Mouse (Mus musculus): ENCODE results near the gene Klk1b21. TPM values are rescaled to one million over a fixed set of nuclear protein-coding genes. Genes with fewer than 3 reads are reported as not detected.

Gene Klk1b21
- not detected for polyA plus RNA-seq (2012; fragmentation: generic; extraction: Trizol)

GRCm38 (mm10) chr7:44102028-44102427, at the start of gene Klk1b21:
TSS of gene Klk1b21 (plus strand) at chr7:44102328.

GRCm38 (mm10) chr7:44112373-44112772, 10.2 kb downstream of the Klk1b21 start, which contains the start of gene Klk1b22:
TSS of gene Klk1b22 (plus strand) at chr7:44112673.

GRCm38 (mm10) chr7:44136467-44136866, 34.3 kb downstream of the Klk1b21 start, which contains the start of gene Klk1b16:
TSS of gene Klk1b16 (plus strand) at chr7:44136767.

Other genes with a start within 250 kb of the Klk1b21 start
- gene Klk4, start 221.2 kb upstream of the Klk1b21 start, polyA plus RNA-seq (2012; fragmentation: generic; extraction: Trizol) = not detected
- not detected for gene Klk15, start 168.6 kb upstream of the Klk1b21 start, polyA plus RNA-seq (2012; fragmentation: generic; extraction: Trizol)
- not detected for gene Klk1b8, start 151.7 kb upstream of the Klk1b21 start, polyA plus RNA-seq (2012; fragmentation: generic; extraction: Trizol)
- not detected for gene Klk1b1, start 135.6 kb upstream of the Klk1b21 start, polyA plus RNA-seq (2012; fragmentation: generic; extraction: Trizol)
- gene Klk1b9, start 126.3 kb upstream of the Klk1b21 start, polyA plus RNA-seq (2012; fragmentation: generic; extraction: Trizol) = not detected
- not detected for gene Klk1b11, start 106.5 kb upstream of the Klk1b21 start, polyA plus RNA-seq (2012; fragmentation: generic; extraction: Trizol)
- gene Klk1b26, start 90.2 kb upstream of the Klk1b21 start, polyA plus RNA-seq (2012; fragmentation: generic; extraction: Trizol) = not detected
- gene Klk1b27, start 50.0 kb upstream of the Klk1b21 start, polyA plus RNA-seq (2012; fragmentation: generic; extraction: Trizol) = not detected
- gene Klk1b22, start 10.3 kb downstream of the Klk1b21 start, polyA plus RNA-seq (2012; fragmentation: generic; extraction: Trizol) = under 1 TPM in 1 of 2 experiments, not detected in 1; 0.44 TPM
- gene Klk1b16, start 34.4 kb downstream of the Klk1b21 start, polyA plus RNA-seq (2012; fragmentation: generic; extraction: Trizol) = not detected
- under 1 TPM in 1 of 2 experiments, not detected in 1; 0.08 TPM for gene Klk1b24, start 85.9 kb downstream of the Klk1b21 start, polyA plus RNA-seq (2012; fragmentation: generic; extraction: Trizol)
- gene Klk1b3, start 95.9 kb downstream of the Klk1b21 start, polyA plus RNA-seq (2012; fragmentation: generic; extraction: Trizol) = not detected
- not detected for gene Klk1b4, start 105.1 kb downstream of the Klk1b21 start, polyA plus RNA-seq (2012; fragmentation: generic; extraction: Trizol)
- not detected for gene Klk1b5, start 113.6 kb downstream of the Klk1b21 start, polyA plus RNA-seq (2012; fragmentation: generic; extraction: Trizol)
- not detected for gene Klk1, start 123.0 kb downstream of the Klk1b21 start, polyA plus RNA-seq (2012; fragmentation: generic; extraction: Trizol)
- gene Gm36864, start 133.8 kb downstream of the Klk1b21 start, polyA plus RNA-seq (2012; fragmentation: generic; extraction: Trizol) = not detected
- under 1 TPM; 0.89 to 0.97 TPM for gene 1700028J19Rik, start 144.4 kb downstream of the Klk1b21 start, polyA plus RNA-seq (2012; fragmentation: generic; extraction: Trizol)
- gene 2410002F23Rik, start 144.4 kb downstream of the Klk1b21 start, polyA plus RNA-seq (2012; fragmentation: generic; extraction: Trizol) = 10 to 100 TPM; 21.2 to 41.3 TPM
- under 1 TPM in 1 of 2 experiments, not detected in 1; 0.04 TPM for gene Acp4, start 155.1 kb downstream of the Klk1b21 start, polyA plus RNA-seq (2012; fragmentation: generic; extraction: Trizol)
- gene Gm15517, start 159.1 kb downstream of the Klk1b21 start, polyA plus RNA-seq (2012; fragmentation: generic; extraction: Trizol) = not detected
- gene Clec11a, start 204.6 kb downstream of the Klk1b21 start, polyA plus RNA-seq (2012; fragmentation: generic; extraction: Trizol) = 1 to 10 TPM in 1 of 2 experiments, under 1 TPM in 1; 0.39 to 2.5 TPM
- under 1 TPM in 1 of 2 experiments, not detected in 1; 0.07 TPM for gene Shank1, start 207.9 kb downstream of the Klk1b21 start, polyA plus RNA-seq (2012; fragmentation: generic; extraction: Trizol)

Measured in C3H10T1/2 (cell line).